Mouse (Mus musculus): Measurements from ENCODE around the gene Fbxw2. TPM values are rescaled to one million over a fixed set of nuclear protein-coding genes. Genes with fewer than 3 reads are reported as not detected.
"Not testable (repeated sequence)": the region's sequence is repeated elsewhere in the genome, so short reads cannot be mapped to it uniquely, and the experiment has no call there.

Fbxw2 gene
- polyA plus RNA-seq, 1 experiment from 2014 or later: 51.0 TPM

DNA sequence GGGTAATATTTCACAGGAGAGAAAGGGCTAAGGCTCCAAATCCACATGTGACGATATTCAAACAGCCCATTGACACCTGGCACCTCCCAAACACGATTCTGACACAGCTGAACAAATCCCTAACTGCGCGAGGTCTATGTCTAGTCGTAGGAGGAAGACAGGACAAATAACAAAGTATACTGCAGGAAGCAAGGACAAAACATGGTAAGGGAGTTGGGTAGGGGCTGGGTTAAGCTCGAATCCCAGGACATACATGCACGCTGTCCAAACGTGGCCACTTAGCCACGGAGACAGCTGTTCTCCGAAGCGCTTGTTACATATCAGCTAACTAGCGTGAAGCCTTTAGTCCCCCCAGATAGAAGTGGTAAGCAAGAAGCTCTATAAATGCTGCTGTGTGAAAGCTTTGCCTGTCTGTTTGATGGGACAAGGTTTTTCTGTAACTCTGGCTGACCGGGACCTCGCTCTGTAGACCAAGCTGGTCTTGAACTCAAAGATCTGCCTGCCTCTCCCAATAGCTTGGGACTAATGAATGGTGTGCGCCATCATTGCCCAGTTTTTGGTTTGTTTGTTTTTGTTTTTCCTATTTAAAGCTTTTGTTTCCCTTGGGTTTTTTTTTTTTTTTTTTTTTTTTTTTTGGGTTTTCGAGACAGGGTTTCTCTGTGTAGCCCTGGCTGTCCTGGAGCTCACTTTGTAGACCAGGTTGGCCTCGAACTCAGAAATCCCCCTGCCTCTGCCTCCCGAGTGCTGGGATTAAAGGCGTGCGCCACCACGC, 535 bp upstream of the Fbxw2 start:
- Histone ChIP-seq H3K36me3 (ENCODE audit: control insufficient read depth, insufficient read depth) (peaks cover 5% of the 10 kb centered on the region), H3K4me3 (ENCODE audit: low read depth, low read length) (peak overlapping the region; percentile 98)
- WGBS (ENCODE audit: insufficient replicate concordance): 31% methylated on average over 20 of the region's 21 CpGs

GRCm38 (mm10) chr2:34818492-34818891, 7.6 kb downstream of the Fbxw2 start:
- Histone ChIP-seq H3K4me3 (ENCODE audit: low read depth, low read length) (no peak overlapping the region), H3K4me2 (ENCODE audit: low read depth, low read length) (no peak overlapping the region), H3K36me3 (ENCODE audit: control insufficient read depth, insufficient read depth) (peaks cover 43% of the 10 kb centered on the region), H3K27me3 (ENCODE audit: control insufficient read depth, insufficient read depth, low read depth, low read length) (no peaks in the 10 kb centered on the region), H3K4me1 (ENCODE audit: control insufficient read depth, low read depth, low read length) (peaks cover 19% of the 10 kb centered on the region), H3K9ac (ENCODE audit: low read depth, low read length) (no peak overlapping the region), H3K9me3 (replicated peaks; ENCODE audit: control insufficient read depth, low read length) (no peaks in the 10 kb centered on the region), H3K27ac (ENCODE audit: low read length) (no peak overlapping the region)
- WGBS (ENCODE audit: insufficient replicate concordance): 89% methylated on average over 2 of the region's 2 CpGs
- no peak for ATAC-seq (ENCODE audit: low read depth)

More for the DNA sequence above, 535 bp upstream of the Fbxw2 start:
- no peak for ATAC-seq (ENCODE audit: low read depth)
- Histone ChIP-seq H3K27ac (ENCODE audit: low read length) (peak overlapping the region; percentile 93), H3K9me3 (replicated peaks; ENCODE audit: control insufficient read depth, low read length) (no peaks in the 10 kb centered on the region), H3K4me1 (ENCODE audit: control insufficient read depth, low read depth, low read length) (peaks cover 30% of the 10 kb centered on the region), H3K4me2 (ENCODE audit: low read depth, low read length) (peak overlapping the region; percentile 73), H3K9ac (ENCODE audit: low read depth, low read length) (peak overlapping the region; percentile 99), H3K27me3 (ENCODE audit: control insufficient read depth, insufficient read depth, low read depth, low read length) (no peaks in the 10 kb centered on the region)

GRCm38 (mm10) chr2:34815893-34816292, 10.2 kb downstream of the Fbxw2 start:
- H3K9ac ChIP-seq (ENCODE audit: low read depth, low read length); H3K9me3 ChIP-seq (replicated peaks; ENCODE audit: control insufficient read depth, low read length); H3K4me1 ChIP-seq (ENCODE audit: control insufficient read depth, low read depth, low read length); H3K27me3 ChIP-seq (ENCODE audit: control insufficient read depth, insufficient read depth, low read depth, low read length); H3K4me3 ChIP-seq (ENCODE audit: low read depth, low read length); H3K4me2 ChIP-seq (ENCODE audit: low read depth, low read length): not testable (repeated sequence)
- Histone ChIP-seq H3K36me3 (ENCODE audit: control insufficient read depth, insufficient read depth) (peaks cover 57% of the 10 kb centered on the region), H3K27ac (ENCODE audit: low read length) (peak overlapping the region; percentile 70)
- WGBS (ENCODE audit: insufficient replicate concordance): 90% methylated on average over 2 of the region's 2 CpGs
- peak; percentile 64; the same call in 1 of the 2 replicates for ATAC-seq (ENCODE audit: low read depth)

DNA sequence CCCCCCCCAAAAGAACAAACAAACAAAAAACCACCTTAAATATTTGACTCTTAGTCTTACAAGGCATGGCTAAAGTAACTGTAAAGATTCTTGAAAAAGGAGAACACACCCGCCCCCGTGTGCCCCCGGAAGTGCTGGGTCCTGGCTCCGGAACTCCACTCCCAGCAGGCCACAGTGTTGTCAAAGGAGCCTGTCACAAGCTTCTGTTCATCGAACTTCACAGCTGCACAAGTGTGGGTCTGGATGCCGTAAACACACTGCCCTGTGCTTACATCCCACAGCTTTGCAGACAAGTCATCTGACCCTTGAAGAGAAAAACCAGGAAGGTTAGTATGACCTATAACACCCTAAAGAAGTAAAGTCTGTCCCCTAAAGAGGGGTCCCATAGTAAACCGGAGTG, 13.4 kb downstream of the Fbxw2 start:
- H3K36me3 ChIP-seq (ENCODE audit: control insufficient read depth, insufficient read depth): peaks cover 60% of the 10 kb centered on the region
- H3K9ac ChIP-seq (ENCODE audit: low read depth, low read length): no peak overlapping the region
- H3K4me3 ChIP-seq (ENCODE audit: low read depth, low read length): no peak overlapping the region
- no peaks in the 10 kb centered on the region for H3K27me3 ChIP-seq (ENCODE audit: control insufficient read depth, insufficient read depth, low read depth, low read length)
- no peak overlapping the region for H3K27ac ChIP-seq (ENCODE audit: low read length)
- no peak for ATAC-seq (ENCODE audit: low read depth)
- H3K4me2 ChIP-seq (ENCODE audit: low read depth, low read length): no peak overlapping the region
- H3K9me3 ChIP-seq (replicated peaks; ENCODE audit: control insufficient read depth, low read length): no peaks in the 10 kb centered on the region
- WGBS (ENCODE audit: insufficient replicate concordance): 77% methylated on average over 7 of the region's 7 CpGs
- peaks cover 35% of the 10 kb centered on the region for H3K4me1 ChIP-seq (ENCODE audit: control insufficient read depth, low read depth, low read length)

DNA sequence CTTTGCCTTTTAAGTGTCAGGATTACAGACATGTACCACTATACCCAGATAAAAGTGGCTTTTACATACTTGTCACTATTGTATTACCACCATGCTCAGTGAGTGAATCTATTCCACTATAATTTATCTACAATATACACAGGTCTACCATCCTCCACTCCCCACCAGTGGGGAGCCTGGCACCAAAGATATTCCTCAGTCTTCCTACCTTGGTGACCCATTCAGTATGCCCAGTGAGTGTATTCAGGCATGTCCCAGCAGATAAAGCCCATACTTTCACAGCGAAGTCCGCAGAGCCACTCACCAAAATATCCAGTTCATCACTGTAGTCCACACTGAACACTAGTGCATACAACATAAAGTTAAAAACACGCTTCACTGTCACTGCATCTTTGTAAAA, 15.3 kb downstream of the Fbxw2 start:
- peaks cover 44% of the 10 kb centered on the region for H3K4me1 ChIP-seq (ENCODE audit: control insufficient read depth, low read depth, low read length)
- H3K36me3 ChIP-seq (ENCODE audit: control insufficient read depth, insufficient read depth): peaks cover 68% of the 10 kb centered on the region
- no peak overlapping the region for H3K4me3 ChIP-seq (ENCODE audit: low read depth, low read length)
- no peaks in the 10 kb centered on the region for H3K27me3 ChIP-seq (ENCODE audit: control insufficient read depth, insufficient read depth, low read depth, low read length)
- peak overlapping the region; percentile 65 for H3K27ac ChIP-seq (ENCODE audit: low read length)
- no peak overlapping the region for H3K9ac ChIP-seq (ENCODE audit: low read depth, low read length)
- H3K4me2 ChIP-seq (ENCODE audit: low read depth, low read length): no peak overlapping the region
- 65% methylated on average over 3 of the region's 3 CpGs for WGBS (ENCODE audit: insufficient replicate concordance)
- ATAC-seq (ENCODE audit: low read depth): peak; percentile 77
- no peaks in the 10 kb centered on the region for H3K9me3 ChIP-seq (replicated peaks; ENCODE audit: control insufficient read depth, low read length)

DNA sequence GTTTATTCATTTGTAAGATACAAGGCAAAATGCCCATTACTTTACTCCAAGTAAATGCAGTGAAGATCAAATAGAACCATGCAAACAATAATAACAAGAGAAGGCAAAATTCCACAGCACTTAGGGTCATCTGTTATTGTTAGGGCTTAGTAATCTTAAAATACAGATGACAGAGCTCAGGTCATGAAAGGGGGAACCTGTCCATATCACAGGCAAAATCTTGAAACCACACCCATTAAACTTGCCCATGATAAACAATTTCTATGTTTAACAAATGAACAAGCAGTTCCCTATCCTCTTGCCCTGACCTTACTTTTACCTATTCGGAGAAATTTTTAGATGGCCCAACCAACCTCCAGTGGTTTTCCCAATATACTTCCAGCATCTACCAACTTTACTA, 16.5 kb downstream of the Fbxw2 start:
- Histone ChIP-seq H3K4me1 (ENCODE audit: control insufficient read depth, low read depth, low read length) (peaks cover 48% of the 10 kb centered on the region), H3K36me3 (ENCODE audit: control insufficient read depth, insufficient read depth) (peaks cover 65% of the 10 kb centered on the region), H3K9ac (ENCODE audit: low read depth, low read length) (0 out of 2 replicates have a peak overlapping the region, but pooled peaks have one; percentile 17), H3K4me3 (ENCODE audit: low read depth, low read length) (no peak overlapping the region), H3K27me3 (ENCODE audit: control insufficient read depth, insufficient read depth, low read depth, low read length) (no peaks in the 10 kb centered on the region), H3K27ac (ENCODE audit: low read length) (peak overlapping the region; percentile 70), H3K9me3 (replicated peaks; ENCODE audit: control insufficient read depth, low read length) (no peaks in the 10 kb centered on the region), H3K4me2 (ENCODE audit: low read depth, low read length) (peak overlapping the region; percentile 28; the same call in 1 of the 2 replicates)
- 58% methylated on average over 1 of the region's 1 CpGs for WGBS (ENCODE audit: insufficient replicate concordance)
- ATAC-seq (ENCODE audit: low read depth): no peak

GRCm38 (mm10) chr2:34808057-34808456, 18.1 kb downstream of the Fbxw2 start:
- Histone ChIP-seq H3K4me3 (ENCODE audit: low read depth, low read length) (no peak overlapping the region), H3K9me3 (replicated peaks; ENCODE audit: control insufficient read depth, low read length) (no peaks in the 10 kb centered on the region), H3K27me3 (ENCODE audit: control insufficient read depth, insufficient read depth, low read depth, low read length) (no peaks in the 10 kb centered on the region), H3K36me3 (ENCODE audit: control insufficient read depth, insufficient read depth) (peaks cover 58% of the 10 kb centered on the region), H3K27ac (ENCODE audit: low read length) (peak overlapping the region; percentile 66), H3K9ac (ENCODE audit: low read depth, low read length) (no peak overlapping the region), H3K4me1 (ENCODE audit: control insufficient read depth, low read depth, low read length) (peaks cover 59% of the 10 kb centered on the region), H3K4me2 (ENCODE audit: low read depth, low read length) (no peak overlapping the region)
- no peak for ATAC-seq (ENCODE audit: low read depth)
- 41% methylated on average over 2 of the region's 2 CpGs for WGBS (ENCODE audit: insufficient replicate concordance)

GRCm38 (mm10) chr2:34805364-34805950, 20.7 kb downstream of the Fbxw2 start:
- Histone ChIP-seq H3K36me3 (ENCODE audit: control insufficient read depth, insufficient read depth) (peaks cover 35% of the 10 kb centered on the region), H3K4me2 (ENCODE audit: low read depth, low read length) (peak overlapping the region; percentile 63), H3K27ac (ENCODE audit: low read length) (peak overlapping the region; percentile 87), H3K27me3 (ENCODE audit: control insufficient read depth, insufficient read depth, low read depth, low read length) (no peaks in the 10 kb centered on the region), H3K9me3 (replicated peaks; ENCODE audit: control insufficient read depth, low read length) (no peaks in the 10 kb centered on the region), H3K4me3 (ENCODE audit: low read depth, low read length) (peak overlapping the region; percentile 40), H3K4me1 (ENCODE audit: control insufficient read depth, low read depth, low read length) (peaks cover 57% of the 10 kb centered on the region), H3K9ac (ENCODE audit: low read depth, low read length) (peak overlapping the region; percentile 44)
- ATAC-seq (ENCODE audit: low read depth): peak; percentile 47
- 75% methylated on average over 10 of the region's 10 CpGs for WGBS (ENCODE audit: insufficient replicate concordance)

DNA sequence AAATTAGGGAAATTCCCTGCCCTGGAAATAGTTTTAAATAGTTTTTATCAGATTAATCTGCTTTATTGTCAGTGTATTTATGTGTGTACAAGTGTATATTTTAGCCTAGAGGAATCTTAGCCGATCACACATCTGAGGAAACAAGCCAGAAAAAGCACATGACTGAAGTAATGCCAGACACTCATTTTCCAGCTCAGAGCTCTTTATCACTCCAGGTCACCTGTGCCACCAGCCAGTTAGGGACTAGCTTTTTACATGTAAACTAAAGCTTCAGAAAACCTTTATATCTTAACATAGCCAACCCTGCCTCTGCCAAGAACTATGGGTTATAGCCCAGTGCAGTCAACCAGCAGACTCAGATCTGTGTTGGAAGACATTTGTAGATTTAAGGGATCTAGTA, 21.3 kb downstream of the Fbxw2 start:
- 22% methylated on average over 1 of the region's 1 CpGs for WGBS (ENCODE audit: insufficient replicate concordance)
- Histone ChIP-seq H3K27ac (ENCODE audit: low read length) (peak overlapping the region; percentile 95), H3K4me3 (ENCODE audit: low read depth, low read length) (peak overlapping the region; percentile 56), H3K4me1 (ENCODE audit: control insufficient read depth, low read depth, low read length) (peaks cover 59% of the 10 kb centered on the region), H3K36me3 (ENCODE audit: control insufficient read depth, insufficient read depth) (peaks cover 31% of the 10 kb centered on the region), H3K9me3 (replicated peaks; ENCODE audit: control insufficient read depth, low read length) (no peaks in the 10 kb centered on the region), H3K9ac (ENCODE audit: low read depth, low read length) (peak overlapping the region; percentile 57), H3K27me3 (ENCODE audit: control insufficient read depth, insufficient read depth, low read depth, low read length) (no peaks in the 10 kb centered on the region), H3K4me2 (ENCODE audit: low read depth, low read length) (peak overlapping the region; percentile 63)
- peak; percentile 46 for ATAC-seq (ENCODE audit: low read depth)

Measured in liver, embryonic 16.5 days (tissue).